Mouse (Mus musculus): ENCODE measurements around the gene Gm20388. TPM values are rescaled to one million over a fixed set of nuclear protein-coding genes. Genes with fewer than 3 reads are reported as not detected.

Gm20388 gene
- total and polyA plus RNA-seq, 2 experiments from 2014 or later = 51.3 TPM; not detected in 1

- H3K4me2 ChIP-seq (ENCODE audit: low read depth) = no peak overlapping the region
- no peaks in the 10 kb centered on the region for H3K36me3 ChIP-seq (ENCODE audit: insufficient read depth)
- no peak for TF ChIP-seq CTCF (IDR thresholded peaks at IDR 0.05; ENCODE audit: low read depth)
- H3K4me3 ChIP-seq (ENCODE audit: low read depth, low read length) = no peak overlapping the region
- no peak for DNase-seq
- no peaks in the 10 kb centered on the region for H3K4me1 ChIP-seq (ENCODE audit: insufficient read depth)
- H3K27ac ChIP-seq (ENCODE audit: low read depth, low read length) = no peak overlapping the region
- H3K9me3 ChIP-seq (ENCODE audit: low read length) = no peaks in the 10 kb centered on the region
- no peaks in the 10 kb centered on the region for H3K27me3 ChIP-seq (ENCODE audit: insufficient read depth, low read length)
- no peak for ATAC-seq
- WGBS = 52% methylated on average over 9 of the region's 9 CpGs
- H3K9ac ChIP-seq = no peak overlapping the region
Observed at GRCm38 (mm10) chr8:121280414-121280813, 1369.8 kb downstream of the Gm20388 start.

- 74% methylated on average over 5 of the region's 5 CpGs for WGBS
- H3K27ac ChIP-seq (ENCODE audit: low read depth, low read length) = no peak overlapping the region
Observed at GRCm38 (mm10) chr8:121289346-121289745, 1378.7 kb downstream of the Gm20388 start.

GRCm38 (mm10) chr8:121290547-121290946, 1379.9 kb downstream of the Gm20388 start:
- no peak overlapping the region for H3K4me2 ChIP-seq (ENCODE audit: low read depth)
- 36% methylated on average over 17 of the region's 17 CpGs for WGBS
- no peaks in the 10 kb centered on the region; the same call in 1 of the 2 replicates for H3K4me1 ChIP-seq (ENCODE audit: insufficient read depth)
- H3K9me3 ChIP-seq (ENCODE audit: low read length) = no peaks in the 10 kb centered on the region
- DNase-seq = no peak
- no peak overlapping the region for H3K4me3 ChIP-seq (ENCODE audit: low read depth, low read length)
- H3K27me3 ChIP-seq (ENCODE audit: insufficient read depth, low read length) = no peaks in the 10 kb centered on the region
- no peak for TF ChIP-seq CTCF (IDR thresholded peaks at IDR 0.05; ENCODE audit: low read depth)
- no peak overlapping the region for H3K27ac ChIP-seq (ENCODE audit: low read depth, low read length)
- ATAC-seq = no peak
- H3K9ac ChIP-seq = no peak overlapping the region
- H3K36me3 ChIP-seq (ENCODE audit: insufficient read depth) = no peaks in the 10 kb centered on the region

More at GRCm38 (mm10) chr8:121289346-121289745, 1378.7 kb downstream of the Gm20388 start:
- Histone ChIP-seq H3K36me3 (ENCODE audit: insufficient read depth) (no peaks in the 10 kb centered on the region), H3K4me3 (ENCODE audit: low read depth, low read length) (no peak overlapping the region), H3K9me3 (ENCODE audit: low read length) (no peaks in the 10 kb centered on the region), H3K4me2 (ENCODE audit: low read depth) (no peak overlapping the region), H3K9ac (no peak overlapping the region), H3K27me3 (ENCODE audit: insufficient read depth, low read length) (no peaks in the 10 kb centered on the region), H3K4me1 (ENCODE audit: insufficient read depth) (no peaks in the 10 kb centered on the region)
- no peak for DNase-seq
- no peak for ATAC-seq
- no peak for TF ChIP-seq CTCF (IDR thresholded peaks at IDR 0.05; ENCODE audit: low read depth)

GRCm38 (mm10) chr8:121293418-121293817, 1382.8 kb downstream of the Gm20388 start:
- Histone ChIP-seq H3K4me2 (ENCODE audit: low read depth) (no peak overlapping the region), H3K27me3 (ENCODE audit: insufficient read depth, low read length) (no peaks in the 10 kb centered on the region), H3K9ac (no peak overlapping the region), H3K4me1 (ENCODE audit: insufficient read depth) (peaks cover 10% of the 10 kb centered on the region), H3K27ac (ENCODE audit: low read depth, low read length) (no peak overlapping the region), H3K4me3 (ENCODE audit: low read depth, low read length) (no peak overlapping the region), H3K36me3 (ENCODE audit: insufficient read depth) (no peaks in the 10 kb centered on the region), H3K9me3 (ENCODE audit: low read length) (no peaks in the 10 kb centered on the region)
- no peak for DNase-seq
- no peak for ATAC-seq
- WGBS = 91% methylated on average over 10 of the region's 10 CpGs
- TF ChIP-seq CTCF (IDR thresholded peaks at IDR 0.05; ENCODE audit: low read depth) = no peak

- 45% methylated on average over 29 of the region's 29 CpGs for WGBS
- no peaks in the 10 kb centered on the region for H3K36me3 ChIP-seq (ENCODE audit: insufficient read depth)
- H3K9ac ChIP-seq = no peak overlapping the region
- TF ChIP-seq CTCF (IDR thresholded peaks at IDR 0.05; ENCODE audit: low read depth) = no peak
- no peak for ATAC-seq
- no peaks in the 10 kb centered on the region for H3K9me3 ChIP-seq (ENCODE audit: low read length)
- no peak overlapping the region for H3K27ac ChIP-seq (ENCODE audit: low read depth, low read length)
- H3K4me3 ChIP-seq (ENCODE audit: low read depth, low read length) = no peak overlapping the region
- H3K4me2 ChIP-seq (ENCODE audit: low read depth) = no peak overlapping the region
- H3K4me1 ChIP-seq (ENCODE audit: insufficient read depth) = peaks cover 10% of the 10 kb centered on the region
- DNase-seq = no peak
- no peaks in the 10 kb centered on the region for H3K27me3 ChIP-seq (ENCODE audit: insufficient read depth, low read length)
Observed at GRCm38 (mm10) chr8:121294234-121295108, 1383.8 kb downstream of the Gm20388 start.

GRCm38 (mm10) chr8:121296082-121296481, 1385.4 kb downstream of the Gm20388 start:
- Histone ChIP-seq H3K4me2 (ENCODE audit: low read depth) (no peak overlapping the region), H3K4me1 (ENCODE audit: insufficient read depth) (peaks cover 10% of the 10 kb centered on the region), H3K9ac (no peak overlapping the region), H3K27me3 (ENCODE audit: insufficient read depth, low read length) (no peaks in the 10 kb centered on the region), H3K27ac (ENCODE audit: low read depth, low read length) (peak overlapping the region; percentile 86), H3K9me3 (ENCODE audit: low read length) (no peaks in the 10 kb centered on the region), H3K4me3 (ENCODE audit: low read depth, low read length) (no peak overlapping the region), H3K36me3 (ENCODE audit: insufficient read depth) (no peaks in the 10 kb centered on the region)
- DNase-seq (no peak), ATAC-seq (peak; percentile 9; the same call in 1 of the 2 replicates)
- no peak for TF ChIP-seq CTCF (IDR thresholded peaks at IDR 0.05; ENCODE audit: low read depth)
- WGBS = 85% methylated on average over 7 of the region's 7 CpGs

GRCm38 (mm10) chr8:121296597-121296996, 1386.0 kb downstream of the Gm20388 start:
- Histone ChIP-seq H3K9ac (no peak overlapping the region), H3K27ac (ENCODE audit: low read depth, low read length) (peak overlapping the region; percentile 86), H3K9me3 (ENCODE audit: low read length) (no peaks in the 10 kb centered on the region), H3K36me3 (ENCODE audit: insufficient read depth) (no peaks in the 10 kb centered on the region), H3K27me3 (ENCODE audit: insufficient read depth, low read length) (no peaks in the 10 kb centered on the region), H3K4me1 (ENCODE audit: insufficient read depth) (peaks cover 12% of the 10 kb centered on the region), H3K4me3 (ENCODE audit: low read depth, low read length) (no peak overlapping the region), H3K4me2 (ENCODE audit: low read depth) (no peak overlapping the region)
- peak; percentile 86 for DNase-seq
- no peak for TF ChIP-seq CTCF (IDR thresholded peaks at IDR 0.05; ENCODE audit: low read depth)
- WGBS = 34% methylated on average over 5 of the region's 5 CpGs
- peak; percentile 94 for ATAC-seq

Measured in forebrain, postnatal 0 days (tissue).